Mouse (Mus musculus): Measurements from ENCODE around the gene Igf2bp1. TPM values are rescaled to one million over a fixed set of nuclear protein-coding genes. Genes with fewer than 3 reads are reported as not detected.

The Igf2bp1 gene
- polyA plus RNA-seq, 1 experiment: 1.0 TPM

- Histone ChIP-seq H3K4me1 (ENCODE audit: control insufficient read depth) (no peaks in the 10 kb centered on the region), H3K36me3 (ENCODE audit: control insufficient read depth) (no peaks in the 10 kb centered on the region), H3K9me3 (ENCODE audit: control insufficient read depth, low read length) (peaks cover 3% of the 10 kb centered on the region), H3K4me3 (replicated peaks) (no peak overlapping the region), H3K27me3 (ENCODE audit: control insufficient read depth) (peaks cover 21% of the 10 kb centered on the region)
- no peak for TF ChIP-seq TAL1 (IDR thresholded peaks at IDR 0.05; ENCODE audit: low read length)
- TF ChIP-seq GATA1 (IDR thresholded peaks at IDR 0.05; ENCODE audit: low read length): no peak
These were observed 83.6 kb downstream of the Igf2bp1 start for GRCm38 (mm10) chr11:95921991-95922621.

- Histone ChIP-seq H3K27me3 (ENCODE audit: control insufficient read depth) (peaks cover 69% of the 10 kb centered on the region), H3K36me3 (ENCODE audit: control insufficient read depth) (no peaks in the 10 kb centered on the region), H3K4me1 (ENCODE audit: control insufficient read depth) (peaks cover 5% of the 10 kb centered on the region), H3K4me3 (replicated peaks) (no peak overlapping the region), H3K9me3 (ENCODE audit: control insufficient read depth, low read length) (peaks cover 7% of the 10 kb centered on the region)
- TF ChIP-seq TAL1 (IDR thresholded peaks at IDR 0.05; ENCODE audit: low read length): no peak
- TF ChIP-seq GATA1 (IDR thresholded peaks at IDR 0.05; ENCODE audit: low read length): no peak
These were observed 89.3 kb downstream of the Igf2bp1 start for GRCm38 (mm10) chr11:95916426-95916825.

- no peak overlapping the region for H3K4me3 ChIP-seq (replicated peaks)
- H3K36me3 ChIP-seq (ENCODE audit: control insufficient read depth): no peaks in the 10 kb centered on the region
- TF ChIP-seq TAL1 (IDR thresholded peaks at IDR 0.05; ENCODE audit: low read length) (no peak), GATA1 (IDR thresholded peaks at IDR 0.05; ENCODE audit: low read length) (no peak)
- peaks cover 73% of the 10 kb centered on the region for H3K27me3 ChIP-seq (ENCODE audit: control insufficient read depth)
- peaks cover 9% of the 10 kb centered on the region for H3K4me1 ChIP-seq (ENCODE audit: control insufficient read depth)
- H3K9me3 ChIP-seq (ENCODE audit: control insufficient read depth, low read length): peaks cover 7% of the 10 kb centered on the region
These were observed 90.6 kb downstream of the Igf2bp1 start for GRCm38 (mm10) chr11:95915006-95915710.

GRCm38 (mm10) chr11:95914571-95914991 lies 91.2 kb downstream of the Igf2bp1 start, which contains the start of gene B4galnt2:
TSS of gene B4galnt2 (minus strand) at chr11:95914891.
- Histone ChIP-seq H3K4me3 (replicated peaks) (no peak within 1 kb of the TSS), H3K9me3 (ENCODE audit: control insufficient read depth, low read length) (peaks cover 7% of the 10 kb centered on the region), H3K27me3 (ENCODE audit: control insufficient read depth) (peaks cover 73% of the 10 kb centered on the region), H3K36me3 (ENCODE audit: control insufficient read depth) (no peaks in the 10 kb centered on the region), H3K4me1 (ENCODE audit: control insufficient read depth) (peaks cover 9% of the 10 kb centered on the region)
- no peak for TF ChIP-seq GATA1 (IDR thresholded peaks at IDR 0.05; ENCODE audit: low read length)
- no peak for TF ChIP-seq TAL1 (IDR thresholded peaks at IDR 0.05; ENCODE audit: low read length)

GRCm38 (mm10) chr11:95913959-95914566 lies 91.7 kb downstream of the Igf2bp1 start:
- Histone ChIP-seq H3K36me3 (ENCODE audit: control insufficient read depth) (no peaks in the 10 kb centered on the region), H3K4me1 (ENCODE audit: control insufficient read depth) (peaks cover 9% of the 10 kb centered on the region), H3K4me3 (replicated peaks) (no peak overlapping the region), H3K9me3 (ENCODE audit: control insufficient read depth, low read length) (peaks cover 7% of the 10 kb centered on the region), H3K27me3 (ENCODE audit: control insufficient read depth) (peaks cover 73% of the 10 kb centered on the region)
- TF ChIP-seq GATA1 (IDR thresholded peaks at IDR 0.05; ENCODE audit: low read length): no peak

GRCm38 (mm10) chr11:95911579-95911978 lies 94.2 kb downstream of the Igf2bp1 start:
- Histone ChIP-seq H3K4me3 (replicated peaks) (no peak overlapping the region), H3K36me3 (ENCODE audit: control insufficient read depth) (no peaks in the 10 kb centered on the region), H3K9me3 (ENCODE audit: control insufficient read depth, low read length) (peaks cover 7% of the 10 kb centered on the region), H3K27me3 (ENCODE audit: control insufficient read depth) (peaks cover 54% of the 10 kb centered on the region), H3K4me1 (ENCODE audit: control insufficient read depth) (peaks cover 9% of the 10 kb centered on the region)
- no peak for TF ChIP-seq TAL1 (IDR thresholded peaks at IDR 0.05; ENCODE audit: low read length)
- TF ChIP-seq GATA1 (IDR thresholded peaks at IDR 0.05; ENCODE audit: low read length): no peak

GRCm38 (mm10) chr11:95907805-95908524 lies 97.8 kb downstream of the Igf2bp1 start:
- Histone ChIP-seq H3K4me1 (ENCODE audit: control insufficient read depth) (peaks cover 7% of the 10 kb centered on the region), H3K9me3 (ENCODE audit: control insufficient read depth, low read length) (no peaks in the 10 kb centered on the region), H3K4me3 (replicated peaks) (no peak overlapping the region), H3K36me3 (ENCODE audit: control insufficient read depth) (no peaks in the 10 kb centered on the region), H3K27me3 (ENCODE audit: control insufficient read depth) (peaks cover 18% of the 10 kb centered on the region)
- TF ChIP-seq TAL1 (IDR thresholded peaks at IDR 0.05; ENCODE audit: low read length): no peak
- TF ChIP-seq GATA1 (IDR thresholded peaks at IDR 0.05; ENCODE audit: low read length): no peak

Other genes with a start within 250 kb of the Igf2bp1 start
- gene Phospho1, start 181.4 kb downstream of the Igf2bp1 start, polyA plus RNA-seq (2012): 161 and 210 TPM in 2 replicates
- gene Gngt2, start 168.7 kb downstream of the Igf2bp1 start, polyA plus RNA-seq (2012): 0.18 and 0.59 TPM in 2 replicates
- 0.61 and 1.0 TPM in 2 replicates for gene Abi3, start 163.5 kb downstream of the Igf2bp1 start, polyA plus RNA-seq (2012)
- gene B4galnt2, start 91.0 kb downstream of the Igf2bp1 start, polyA plus RNA-seq (2012): not detected in 2 replicates
- not detected in 2 replicates for gene Gip, start 18.6 kb upstream of the Igf2bp1 start, polyA plus RNA-seq (2012)
- 17.0 and 17.7 TPM in 2 replicates for gene Snf8, start 28.9 kb upstream of the Igf2bp1 start, polyA plus RNA-seq (2012)
- 1.1 and 1.5 TPM in 2 replicates for gene Ube2z, start 59.4 kb upstream of the Igf2bp1 start, polyA plus RNA-seq (2012)
- 12.4 and 31.7 TPM in 2 replicates for gene Atp5g1, start 69.7 kb upstream of the Igf2bp1 start, polyA plus RNA-seq (2012)
- gene Calcoco2, start 106.0 kb upstream of the Igf2bp1 start, polyA plus RNA-seq (2012): 0.02 TPM in 1 of 2 replicates, not detected in the other
- not detected in 2 replicates for gene Ttll6, start 127.8 kb upstream of the Igf2bp1 start, polyA plus RNA-seq (2012)
- 0.02 TPM in 2 replicates for gene Hoxb13, start 188.4 kb upstream of the Igf2bp1 start, polyA plus RNA-seq (2012)

Data from erythroblast, embryonic 14.5 days (primary cell).